Mouse (Mus musculus): ENCODE measurements around the gene Pgm5. TPM values are rescaled to one million over a fixed set of nuclear protein-coding genes. Genes with fewer than 3 reads are reported as not detected.

The Pgm5 gene
- polyA plus RNA-seq, 1 experiment: 0.18 TPM

GRCm38 (mm10) chr19:24873873-24874272 lies 12.2 kb upstream of the Pgm5 start:
- H3K4me3 ChIP-seq (ENCODE audit: low read depth, low read length): no peak overlapping the region
- H3K4me1 ChIP-seq (ENCODE audit: control insufficient read depth, insufficient read depth, low read length): no peaks in the 10 kb centered on the region
- H3K9me3 ChIP-seq (replicated peaks; ENCODE audit: control insufficient read depth, insufficient read depth, low read length, poor library complexity, severe bottlenecking): no peaks in the 10 kb centered on the region
- no peaks in the 10 kb centered on the region for H3K36me3 ChIP-seq (ENCODE audit: control insufficient read depth, insufficient read depth, low read length, poor library complexity, severe bottlenecking)
- H3K9ac ChIP-seq (ENCODE audit: low read depth, poor library complexity, severe bottlenecking): no peak overlapping the region
- no peak overlapping the region for H3K27ac ChIP-seq (ENCODE audit: insufficient read depth, low read length)
- TF ChIP-seq EP300 (IDR thresholded peaks at IDR 0.05; ENCODE audit: insufficient read depth, low read depth, low read length) (no peak), POLR2A (IDR thresholded peaks at IDR 0.05; ENCODE audit: insufficient read depth, low read length) (no peak), CTCF (IDR thresholded peaks at IDR 0.05; ENCODE audit: low read depth, low read length) (no peak)
- no peaks in the 10 kb centered on the region for H3K27me3 ChIP-seq (ENCODE audit: control insufficient read depth, insufficient read depth, low read length, poor library complexity, severe bottlenecking)

DNA sequence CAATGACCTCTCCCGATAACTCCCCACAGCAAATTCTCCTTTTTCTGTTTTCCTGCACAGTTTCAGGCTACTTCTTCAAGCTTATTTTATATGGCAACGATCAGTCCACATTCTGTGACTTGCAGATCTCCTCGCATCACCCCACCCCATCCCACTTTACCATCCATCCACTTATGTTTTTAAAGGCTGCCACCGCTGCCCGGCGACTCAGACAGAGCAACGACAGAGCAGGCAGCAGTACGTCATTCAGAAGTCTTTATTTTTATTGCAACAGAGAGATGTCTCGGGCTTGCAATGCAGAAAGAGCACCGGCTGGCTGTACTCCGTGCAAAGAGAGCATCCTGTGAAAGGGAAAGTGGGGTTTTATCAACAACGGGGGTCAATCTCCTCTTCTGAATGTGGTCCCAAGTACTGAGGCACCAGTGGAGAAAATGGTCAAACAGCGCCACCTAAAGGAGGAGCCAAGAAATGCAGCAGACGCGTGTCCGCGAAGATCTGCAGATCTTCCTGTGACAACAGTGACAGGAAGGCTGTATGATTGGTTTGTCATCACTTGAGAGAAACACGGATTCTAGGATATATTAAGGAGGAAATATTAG lies 9.5 kb upstream of the Pgm5 start:
- Histone ChIP-seq H3K4me1 (ENCODE audit: control insufficient read depth, insufficient read depth, low read length) (no peaks in the 10 kb centered on the region), H3K9ac (ENCODE audit: low read depth, poor library complexity, severe bottlenecking) (no peak overlapping the region), H3K9me3 (replicated peaks; ENCODE audit: control insufficient read depth, insufficient read depth, low read length, poor library complexity, severe bottlenecking) (no peaks in the 10 kb centered on the region), H3K27ac (ENCODE audit: insufficient read depth, low read length) (no peak overlapping the region), H3K4me3 (ENCODE audit: low read depth, low read length) (no peak overlapping the region), H3K36me3 (ENCODE audit: control insufficient read depth, insufficient read depth, low read length, poor library complexity, severe bottlenecking) (no peaks in the 10 kb centered on the region), H3K27me3 (ENCODE audit: control insufficient read depth, insufficient read depth, low read length, poor library complexity, severe bottlenecking) (no peaks in the 10 kb centered on the region)
- TF ChIP-seq EP300 (IDR thresholded peaks at IDR 0.05; ENCODE audit: insufficient read depth, low read depth, low read length) (no peak), POLR2A (IDR thresholded peaks at IDR 0.05; ENCODE audit: insufficient read depth, low read length) (no peak), CTCF (IDR thresholded peaks at IDR 0.05; ENCODE audit: low read depth, low read length) (peak; percentile 91)

GRCm38 (mm10) chr19:24865436-24865835 lies 3.8 kb upstream of the Pgm5 start:
- H3K36me3 ChIP-seq (ENCODE audit: control insufficient read depth, insufficient read depth, low read length, poor library complexity, severe bottlenecking): no peaks in the 10 kb centered on the region
- H3K9me3 ChIP-seq (replicated peaks; ENCODE audit: control insufficient read depth, insufficient read depth, low read length, poor library complexity, severe bottlenecking): no peaks in the 10 kb centered on the region
- H3K9ac ChIP-seq (ENCODE audit: low read depth, poor library complexity, severe bottlenecking): no peak overlapping the region
- H3K27ac ChIP-seq (ENCODE audit: insufficient read depth, low read length): no peak overlapping the region
- no peaks in the 10 kb centered on the region for H3K4me1 ChIP-seq (ENCODE audit: control insufficient read depth, insufficient read depth, low read length)
- TF ChIP-seq POLR2A (IDR thresholded peaks at IDR 0.05; ENCODE audit: insufficient read depth, low read length): no peak
- TF ChIP-seq EP300 (IDR thresholded peaks at IDR 0.05; ENCODE audit: insufficient read depth, low read depth, low read length): no peak
- TF ChIP-seq CTCF (IDR thresholded peaks at IDR 0.05; ENCODE audit: low read depth, low read length): no peak
- no peak overlapping the region for H3K4me3 ChIP-seq (ENCODE audit: low read depth, low read length)
- H3K27me3 ChIP-seq (ENCODE audit: control insufficient read depth, insufficient read depth, low read length, poor library complexity, severe bottlenecking): peaks cover 8% of the 10 kb centered on the region; the same call in 1 of the 2 replicates

DNA sequence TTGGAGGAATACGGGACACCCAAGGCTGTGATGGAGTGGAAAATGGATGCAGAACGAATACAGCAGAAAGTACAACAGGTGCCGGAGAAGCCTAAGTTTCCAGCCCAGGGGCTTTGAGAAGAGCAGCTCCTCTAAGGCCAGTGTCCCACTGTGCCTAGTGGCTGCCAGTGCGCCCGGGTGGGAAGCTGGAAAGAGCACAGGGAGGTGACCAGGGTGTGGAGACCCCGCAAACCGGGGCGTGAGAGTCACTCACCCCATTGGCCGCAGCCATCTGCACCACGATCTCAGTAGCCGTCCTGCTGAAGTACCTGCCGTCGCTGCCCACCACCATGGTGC lies 411 bp downstream of the Pgm5 start:
- peaks cover 10% of the 10 kb centered on the region; the same call in 1 of the 2 replicates for H3K27me3 ChIP-seq (ENCODE audit: control insufficient read depth, insufficient read depth, low read length, poor library complexity, severe bottlenecking)
- H3K4me1 ChIP-seq (ENCODE audit: control insufficient read depth, insufficient read depth, low read length): no peaks in the 10 kb centered on the region
- no peak for TF ChIP-seq CTCF (IDR thresholded peaks at IDR 0.05; ENCODE audit: low read depth, low read length)
- no peak for TF ChIP-seq POLR2A (IDR thresholded peaks at IDR 0.05; ENCODE audit: insufficient read depth, low read length)
- TF ChIP-seq EP300 (IDR thresholded peaks at IDR 0.05; ENCODE audit: insufficient read depth, low read depth, low read length): no peak
- H3K4me3 ChIP-seq (ENCODE audit: low read depth, low read length): peak overlapping the region; percentile 55
- no peaks in the 10 kb centered on the region for H3K36me3 ChIP-seq (ENCODE audit: control insufficient read depth, insufficient read depth, low read length, poor library complexity, severe bottlenecking)
- H3K9me3 ChIP-seq (replicated peaks; ENCODE audit: control insufficient read depth, insufficient read depth, low read length, poor library complexity, severe bottlenecking): no peaks in the 10 kb centered on the region
- no peak overlapping the region for H3K27ac ChIP-seq (ENCODE audit: insufficient read depth, low read length)
- peak overlapping the region; percentile 16; the same call in 1 of the 2 replicates for H3K9ac ChIP-seq (ENCODE audit: low read depth, poor library complexity, severe bottlenecking)

- H3K9me3 ChIP-seq (replicated peaks; ENCODE audit: control insufficient read depth, insufficient read depth, low read length, poor library complexity, severe bottlenecking): no peaks in the 10 kb centered on the region
- TF ChIP-seq EP300 (IDR thresholded peaks at IDR 0.05; ENCODE audit: insufficient read depth, low read depth, low read length): no peak
- TF ChIP-seq POLR2A (IDR thresholded peaks at IDR 0.05; ENCODE audit: insufficient read depth, low read length): no peak
- no peak for TF ChIP-seq CTCF (IDR thresholded peaks at IDR 0.05; ENCODE audit: low read depth, low read length)
- no peak overlapping the region for H3K9ac ChIP-seq (ENCODE audit: low read depth, poor library complexity, severe bottlenecking)
- H3K36me3 ChIP-seq (ENCODE audit: control insufficient read depth, insufficient read depth, low read length, poor library complexity, severe bottlenecking): no peaks in the 10 kb centered on the region
- H3K4me3 ChIP-seq (ENCODE audit: low read depth, low read length): no peak overlapping the region
- H3K27me3 ChIP-seq (ENCODE audit: control insufficient read depth, insufficient read depth, low read length, poor library complexity, severe bottlenecking): no peaks in the 10 kb centered on the region
- no peak overlapping the region for H3K27ac ChIP-seq (ENCODE audit: insufficient read depth, low read length)
- H3K4me1 ChIP-seq (ENCODE audit: control insufficient read depth, insufficient read depth, low read length): no peaks in the 10 kb centered on the region
These were observed 10.0 kb downstream of the Pgm5 start for GRCm38 (mm10) chr19:24851456-24852315.

DNA sequence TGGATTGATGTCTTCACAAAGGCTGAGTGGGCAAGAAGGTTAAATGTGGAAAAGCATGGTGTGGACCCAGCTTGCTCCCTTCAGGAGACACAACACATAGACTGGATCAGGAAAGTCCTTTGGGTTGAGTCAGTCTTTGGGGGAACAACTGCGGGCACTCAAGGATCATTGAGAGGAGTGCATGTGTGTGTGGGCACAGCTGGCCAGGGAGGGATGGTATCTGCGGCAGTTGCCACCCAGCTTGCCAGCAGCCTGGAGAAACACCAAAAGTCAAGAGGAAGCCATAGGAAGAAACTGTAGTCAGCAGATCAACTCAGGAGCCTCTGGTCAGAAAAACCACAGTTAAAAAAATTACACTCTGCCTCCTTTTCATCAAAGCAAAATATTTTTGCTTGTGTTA lies 12.8 kb downstream of the Pgm5 start:
- Histone ChIP-seq H3K27ac (ENCODE audit: insufficient read depth, low read length) (no peak overlapping the region), H3K9me3 (replicated peaks; ENCODE audit: control insufficient read depth, insufficient read depth, low read length, poor library complexity, severe bottlenecking) (no peaks in the 10 kb centered on the region), H3K36me3 (ENCODE audit: control insufficient read depth, insufficient read depth, low read length, poor library complexity, severe bottlenecking) (no peaks in the 10 kb centered on the region), H3K27me3 (ENCODE audit: control insufficient read depth, insufficient read depth, low read length, poor library complexity, severe bottlenecking) (no peaks in the 10 kb centered on the region), H3K4me1 (ENCODE audit: control insufficient read depth, insufficient read depth, low read length) (no peaks in the 10 kb centered on the region), H3K9ac (ENCODE audit: low read depth, poor library complexity, severe bottlenecking) (no peak overlapping the region), H3K4me3 (ENCODE audit: low read depth, low read length) (no peak overlapping the region)
- TF ChIP-seq CTCF (IDR thresholded peaks at IDR 0.05; ENCODE audit: low read depth, low read length) (no peak), POLR2A (IDR thresholded peaks at IDR 0.05; ENCODE audit: insufficient read depth, low read length) (no peak), EP300 (IDR thresholded peaks at IDR 0.05; ENCODE audit: insufficient read depth, low read depth, low read length) (no peak)

All from ES-Bruce4 (cell line).